ENCODE assay signal across 9 mouse cellular contexts in genomic region chr7:144781337-144781736, GRCm38 (mm10). TPM values are rescaled to one million over a fixed set of nuclear protein-coding genes. Genes with fewer than 3 reads are reported as not detected.
DNase-seq lines count a peak whose midpoint lies in the region; ATAC-seq lines count a peak whose summit lies in the region.
"Had no signal": no experiment of that assay in that cellular context is flagged by ENCODE, and none has a peak within 500 bp of the region (broad histone marks: within the 10 kb centered on the region; RNA-seq: fewer than 3 reads in every experiment).

No protein-coding gene starts in this region.

- peaks cover 93% of the 10 kb centered on the region for H3K27me3 ChIP-seq in forebrain, embryonic 10.5 days (ENCODE audit: poor library complexity, severe bottlenecking)
- H3K27me3 ChIP-seq in forebrain, embryonic 12.5 days, result peaks cover 23% of the 10 kb centered on the region
- peaks cover 5% of the 10 kb centered on the region; the same call in 1 of the 2 replicates for H3K27me3 ChIP-seq in midbrain, embryonic 13.5 days
- no peaks in the 10 kb centered on the region for H3K27me3 ChIP-seq in midbrain, embryonic 15.5 days (replicated peaks)

- H3K4me1 ChIP-seq in forebrain, embryonic 10.5 days, result peaks cover 14% of the 10 kb centered on the region
- no peaks in the 10 kb centered on the region for H3K4me1 ChIP-seq in forebrain, embryonic 12.5 days
- H3K4me1 ChIP-seq in midbrain, embryonic 13.5 days (replicated peaks), result no peaks in the 10 kb centered on the region
- H3K4me1 ChIP-seq in midbrain, embryonic 15.5 days, result no peaks in the 10 kb centered on the region

- no peaks in the 10 kb centered on the region for H3K9me3 ChIP-seq in forebrain, embryonic 10.5 days
- no peaks in the 10 kb centered on the region for H3K9me3 ChIP-seq in forebrain, embryonic 12.5 days
- no peaks in the 10 kb centered on the region for H3K9me3 ChIP-seq in midbrain, embryonic 13.5 days
- no peaks in the 10 kb centered on the region for H3K9me3 ChIP-seq in midbrain, embryonic 15.5 days

- H3K36me3 ChIP-seq in forebrain, embryonic 10.5 days (replicated peaks), result no peaks in the 10 kb centered on the region
- no peaks in the 10 kb centered on the region for H3K36me3 ChIP-seq in forebrain, embryonic 12.5 days (replicated peaks)
- no peaks in the 10 kb centered on the region for H3K36me3 ChIP-seq in midbrain, embryonic 13.5 days
- no peaks in the 10 kb centered on the region for H3K36me3 ChIP-seq in midbrain, embryonic 15.5 days (replicated peaks)

- DNase-seq in forebrain, embryonic 10.5 days (ENCODE audit: extremely low spot score, low spot score), result peak; percentile 55
- DNase-seq in layer of hippocampus, postnatal 25 days (ENCODE audit: extremely low spot score in 1 of 2, low spot score in 1 of 2), result no peak
- no peak for DNase-seq in frontal cortex, postnatal 14 days (ENCODE audit: low spot score in 2 of 2)

- H3K4me2 ChIP-seq in forebrain, embryonic 12.5 days, result no peak overlapping the region
- no peak overlapping the region for H3K4me2 ChIP-seq in midbrain, embryonic 13.5 days (replicated peaks)
- no peak overlapping the region for H3K4me2 ChIP-seq in midbrain, embryonic 15.5 days

- 41% methylated on average over 5 of the region's 5 CpGs for WGBS in forebrain, embryonic 10.5 days
- WGBS in forebrain, embryonic 12.5 days, result 40% methylated on average over 5 of the region's 5 CpGs
- 53% methylated on average over 5 of the region's 5 CpGs for WGBS in midbrain, embryonic 13.5 days
- WGBS in midbrain, embryonic 15.5 days, result 43% methylated on average over 5 of the region's 5 CpGs

- no peak overlapping the region for H3K4me3 ChIP-seq in forebrain, embryonic 10.5 days
- no peak overlapping the region for H3K4me3 ChIP-seq in forebrain, embryonic 12.5 days (replicated peaks)
- no peak overlapping the region for H3K4me3 ChIP-seq in midbrain, embryonic 13.5 days (replicated peaks)
- H3K4me3 ChIP-seq in midbrain, embryonic 15.5 days, result no peak overlapping the region

- no peak overlapping the region for H3K9ac ChIP-seq in forebrain, embryonic 12.5 days
- no peak overlapping the region for H3K9ac ChIP-seq in midbrain, embryonic 13.5 days (replicated peaks)
- H3K9ac ChIP-seq in midbrain, embryonic 15.5 days, result no peak overlapping the region

- peak overlapping the region; percentile 26 for H3K27ac ChIP-seq in forebrain, embryonic 10.5 days
- H3K27ac ChIP-seq in forebrain, embryonic 12.5 days, result no peak overlapping the region
- H3K27ac ChIP-seq in midbrain, embryonic 13.5 days, result no peak overlapping the region
- no peak overlapping the region for H3K27ac ChIP-seq in midbrain, embryonic 15.5 days

- no peak; the same call in 1 of the 2 replicates for ATAC-seq in forebrain, embryonic 12.5 days (ENCODE audit: low FRiP score)
- ATAC-seq in midbrain, embryonic 13.5 days, result peak; percentile 29
- no peak for ATAC-seq in midbrain, embryonic 15.5 days (replicated peaks)
- ATAC-seq in hematopoietic stem cell, adult 5-6 weeks (replicated peaks in 1 of 2; ENCODE audit: insufficient read depth in 1 of 2, low FRiP score in 2 of 2, low TSS enrichment in 1 of 2, low read depth in 1 of 2, poor library complexity in 2 of 2, severe bottlenecking in 2 of 2), result peak; percentile 37 to 44; a peak in 1 of 4 replicates
- peak; percentile 58 for ATAC-seq in megakaryocyte-erythroid progenitor cell, adult 5-6 weeks (replicated peaks; ENCODE audit: low FRiP score, low TSS enrichment, poor library complexity, severe bottlenecking)
- ATAC-seq: Patski had no signal

RNA-seq across cellular contexts. Expression of gene Ano1, which starts 29.6 kb away (rescaled TPM):
- 17.9 and 22.3 TPM in 2 replicates for polyA plus RNA-seq in forebrain, embryonic 10.5 days (2016; fragmentation: Nextera tagmentation; extraction: Ambion mirVana)
- polyA plus RNA-seq in forebrain, embryonic 12.5 days (2016; fragmentation: Nextera tagmentation; extraction: Ambion mirVana), result 17.1 and 27.4 TPM in 2 replicates
- polyA plus RNA-seq in midbrain, embryonic 13.5 days (2015; fragmentation: Nextera tagmentation; extraction: Ambion mirVana), result 13.0 and 15.1 TPM in 2 replicates
- polyA plus RNA-seq in midbrain, embryonic 15.5 days (2015; fragmentation: Nextera tagmentation; extraction: Ambion mirVana), result 11.7 and 13.0 TPM in 2 replicates
- total RNA-seq in hematopoietic stem cell, adult 5-6 weeks (2017), result 0.50 TPM in 1 of 2 replicates, not detected in the other
- total RNA-seq in megakaryocyte-erythroid progenitor cell, adult 5-6 weeks (2014; fragmentation: Nextera tagmentation), result 1.4 TPM in 1 of 2 replicates, not detected in the other
- total RNA-seq in megakaryocyte-erythroid progenitor cell, adult 5-6 weeks (2017), result not detected in 2 replicates
- total RNA-seq in layer of hippocampus, postnatal 25 days (2021), result 1 to 10 TPM; 2.4 to 4.6 TPM

RNA-seq across cellular contexts. Expression of gene Fgf3, which starts 56.5 kb away (rescaled TPM):
- polyA plus RNA-seq in forebrain, embryonic 10.5 days (2016; fragmentation: Nextera tagmentation; extraction: Ambion mirVana), result 0.98 and 1.2 TPM in 2 replicates
- polyA plus RNA-seq in forebrain, embryonic 12.5 days (2016; fragmentation: Nextera tagmentation; extraction: Ambion mirVana), result 1.2 and 4.4 TPM in 2 replicates
- 5.9 and 7.6 TPM in 2 replicates for polyA plus RNA-seq in midbrain, embryonic 13.5 days (2015; fragmentation: Nextera tagmentation; extraction: Ambion mirVana)
- 2.9 and 4.8 TPM in 2 replicates for polyA plus RNA-seq in midbrain, embryonic 15.5 days (2015; fragmentation: Nextera tagmentation; extraction: Ambion mirVana)
- total RNA-seq in hematopoietic stem cell, adult 5-6 weeks (2017), result 3.8 and 6.2 TPM in 2 replicates
- 3.3 TPM in 1 of 2 replicates, not detected in the other for total RNA-seq in megakaryocyte-erythroid progenitor cell, adult 5-6 weeks (2014; fragmentation: Nextera tagmentation)
- total RNA-seq in megakaryocyte-erythroid progenitor cell, adult 5-6 weeks (2017), result 0.52 and 1.8 TPM in 2 replicates
- not detected for total RNA-seq in layer of hippocampus, postnatal 25 days (2021)
- polyA plus RNA-seq: Patski had no signal

Comparison
In these comparisons a context has a peak if more than half of its experiments do, and no peak if none do; other contexts are left out.
1. ATAC-seq: peak in midbrain, embryonic 13.5 days (single experiment), hematopoietic stem cell, adult 5-6 weeks (2 of 2) and megakaryocyte-erythroid progenitor cell, adult 5-6 weeks (single experiment); none in forebrain, embryonic 12.5 days (single experiment) and midbrain, embryonic 15.5 days (single experiment).